In the genomic region with DNA sequence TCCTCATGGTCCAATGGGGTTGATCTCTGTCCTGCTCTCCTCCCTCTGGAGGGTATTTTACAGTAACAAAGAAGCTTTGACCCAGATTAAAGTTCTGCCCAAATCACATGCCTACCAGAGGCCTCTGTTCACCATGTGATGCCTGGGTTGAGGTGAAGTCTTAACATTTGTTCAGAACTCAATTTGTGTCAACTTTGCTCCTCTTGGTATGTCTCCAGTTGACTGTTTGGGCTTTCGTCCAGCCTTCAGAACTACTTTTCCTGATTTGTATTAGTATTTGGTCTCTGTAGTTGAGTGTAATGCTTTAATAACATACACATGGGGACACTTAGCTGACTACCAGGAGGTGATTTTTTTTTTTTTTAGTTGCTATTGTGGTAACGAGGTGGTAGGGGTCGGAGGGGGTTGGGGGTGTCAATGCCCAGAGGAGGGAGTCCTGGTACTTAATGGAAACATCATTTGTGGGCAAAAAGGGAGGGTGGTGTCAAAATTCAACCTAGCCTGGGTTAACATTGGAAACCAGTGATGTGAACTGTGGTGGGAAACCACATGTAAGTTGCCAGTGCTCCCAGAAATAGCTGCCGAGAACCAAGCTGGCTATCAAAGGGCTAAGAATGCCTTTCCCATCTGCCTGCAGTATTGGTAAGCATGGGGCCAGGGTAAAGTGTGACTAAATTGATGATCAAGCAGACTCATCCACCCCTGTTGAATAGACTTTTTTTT, we compare ENCODE assay signal across 23 mouse cellular contexts. TPM values are rescaled to one million over a fixed set of nuclear protein-coding genes. Genes with fewer than 3 reads are reported as not detected.
A peak's percentile ranks its signal among the peaks of the same experiment; 100 is the strongest.
DNase-seq lines count a peak whose midpoint lies in the region; ATAC-seq and TF ChIP-seq lines count a peak whose summit lies in the region.
"Had no signal": no experiment of that assay in that cellular context is flagged by ENCODE, and none has a peak within 500 bp of the region (broad histone marks: within the 10 kb centered on the region; RNA-seq: fewer than 3 reads in every experiment).

No protein-coding gene starts in this region.

- no peaks in the 10 kb centered on the region for H3K4me1 ChIP-seq in liver, postnatal 0 days (ENCODE audit: insufficient read depth)
- peaks cover under 1% of the 10 kb centered on the region; the same call in 1 of the 2 replicates for H3K4me1 ChIP-seq in liver, embryonic 12.5 days
- peaks cover 50% of the 10 kb centered on the region for H3K4me1 ChIP-seq in bone marrow macrophage, adult 2 months (ENCODE audit: control insufficient read depth, insufficient read depth, low read length)
- H3K4me1 ChIP-seq in forebrain, embryonic 10.5 days: peaks cover 4% of the 10 kb centered on the region
- H3K4me1 ChIP-seq: liver, embryonic 15.5 days; lung, embryonic 15.5 days; stomach, embryonic 15.5 days had no signal

- no peaks in the 10 kb centered on the region for H3K27me3 ChIP-seq in liver, postnatal 0 days (ENCODE audit: insufficient read depth, low read length)
- H3K27me3 ChIP-seq in liver, embryonic 12.5 days (replicated peaks): no peaks in the 10 kb centered on the region
- no peaks in the 10 kb centered on the region for H3K27me3 ChIP-seq in forebrain, embryonic 10.5 days (ENCODE audit: poor library complexity, severe bottlenecking)
- H3K27me3 ChIP-seq: forebrain, embryonic 15.5 days; hindbrain, embryonic 13.5 days; liver, embryonic 15.5 days; lung, embryonic 15.5 days; midbrain, embryonic 15.5 days; stomach, embryonic 15.5 days had no signal

- TF ChIP-seq EP300 in liver, postnatal 0 days (IDR thresholded peaks at IDR 0.05; ENCODE audit: low read depth): no peak

- no peak for DNase-seq in gastrocnemius, adult 2 months
- DNase-seq in gastrocnemius, postnatal 4 days (ENCODE audit: low spot score in 2 of 2): no peak
- no peak for DNase-seq in liver, postnatal 0 days
- DNase-seq in forebrain, embryonic 10.5 days (ENCODE audit: extremely low spot score, low spot score): no peak
- DNase-seq: cerebellum, adult 2 months; cerebellum, postnatal 36 days; gastrocnemius, postnatal 36 days; heart, postnatal 4 days; kidney, postnatal 25 days; left cerebral cortex, postnatal 4 days; right cerebral cortex, postnatal 25 days had no signal

- no peak overlapping the region for H3K4me3 ChIP-seq in gastrocnemius, adult 2 months
- H3K4me3 ChIP-seq in liver, postnatal 0 days (ENCODE audit: low read depth, low read length): no peak overlapping the region
- no peak overlapping the region for H3K4me3 ChIP-seq in liver, embryonic 12.5 days
- peak overlapping the region; percentile 31 for H3K4me3 ChIP-seq in bone marrow macrophage, adult 2 months (ENCODE audit: insufficient read depth, low read length)
- no peak overlapping the region for H3K4me3 ChIP-seq in forebrain, embryonic 10.5 days
- H3K4me3 ChIP-seq: forebrain, embryonic 15.5 days; hindbrain, embryonic 13.5 days; liver, embryonic 15.5 days; lung, embryonic 15.5 days; midbrain, embryonic 10.5 days; midbrain, embryonic 15.5 days; stomach, embryonic 15.5 days had no signal

- 64% methylated on average over 4 of the region's 4 CpGs for WGBS in liver, postnatal 0 days (ENCODE audit: insufficient replicate concordance)
- WGBS in liver, embryonic 12.5 days (ENCODE audit: insufficient replicate concordance): 75% methylated on average over 4 of the region's 4 CpGs
- WGBS in forebrain, embryonic 10.5 days: 75% methylated on average over 4 of the region's 4 CpGs

- intact Hi-C loops in gastrocnemius, adult 2 months (cut with DNase I): no loop called here

- H3K9ac ChIP-seq in liver, postnatal 0 days (replicated peaks): no peak overlapping the region
- no peak overlapping the region for H3K9ac ChIP-seq in liver, embryonic 12.5 days
- H3K9ac ChIP-seq: forebrain, embryonic 15.5 days; hindbrain, embryonic 13.5 days; liver, embryonic 15.5 days; lung, embryonic 15.5 days; midbrain, embryonic 15.5 days; stomach, embryonic 15.5 days had no signal

- H3K9me3 ChIP-seq in liver, postnatal 0 days (ENCODE audit: low read length): no peaks in the 10 kb centered on the region
- H3K9me3 ChIP-seq in liver, embryonic 12.5 days (replicated peaks): no peaks in the 10 kb centered on the region
- no peaks in the 10 kb centered on the region for H3K9me3 ChIP-seq in forebrain, embryonic 10.5 days
- H3K9me3 ChIP-seq: forebrain, embryonic 15.5 days; hindbrain, embryonic 13.5 days; liver, embryonic 15.5 days; lung, embryonic 15.5 days; midbrain, embryonic 10.5 days; midbrain, embryonic 15.5 days; stomach, embryonic 15.5 days had no signal

- ATAC-seq in liver, postnatal 0 days: peak; percentile 21; the same call in 1 of the 2 replicates
- no peak for ATAC-seq in liver, embryonic 12.5 days
- 0 out of 2 replicates have a peak, but pooled peaks have one; percentile 13 for ATAC-seq in monocyte, adult 5-6 weeks (replicated peaks; ENCODE audit: insufficient number of reproducible peaks, low FRiP score, low TSS enrichment, poor library complexity, severe bottlenecking)
- ATAC-seq: forebrain, embryonic 15.5 days; intestine, postnatal 0 days; midbrain, embryonic 15.5 days had no signal

- H3K4me2 ChIP-seq in liver, postnatal 0 days (ENCODE audit: low read depth, low read length): no peak overlapping the region
- H3K4me2 ChIP-seq in liver, embryonic 12.5 days: no peak overlapping the region
- H3K4me2 ChIP-seq: forebrain, embryonic 15.5 days; heart, embryonic 11.5 days; hindbrain, embryonic 13.5 days; liver, embryonic 15.5 days; lung, embryonic 15.5 days; midbrain, embryonic 15.5 days; stomach, embryonic 15.5 days had no signal

- no peak for TF ChIP-seq CTCF in gastrocnemius, adult 2 months (IDR thresholded peaks at IDR 0.05)
- no peak for TF ChIP-seq CTCF in liver, postnatal 0 days (IDR thresholded peaks at IDR 0.05; ENCODE audit: low read depth)
- TF ChIP-seq CTCF in bone marrow macrophage, adult 2 months (IDR thresholded peaks at IDR 0.05; ENCODE audit: low read depth, low read length): no peak

- no peaks in the 10 kb centered on the region for H3K36me3 ChIP-seq in liver, postnatal 0 days (replicated peaks; ENCODE audit: insufficient read depth, low read length)
- no peaks in the 10 kb centered on the region for H3K36me3 ChIP-seq in liver, embryonic 12.5 days
- H3K36me3 ChIP-seq in forebrain, embryonic 10.5 days (replicated peaks): no peaks in the 10 kb centered on the region
- H3K36me3 ChIP-seq: forebrain, embryonic 15.5 days; hindbrain, embryonic 13.5 days; liver, embryonic 15.5 days; lung, embryonic 15.5 days; midbrain, embryonic 10.5 days; midbrain, embryonic 15.5 days; stomach, embryonic 15.5 days had no signal

- no peak for TF ChIP-seq POLR2A in bone marrow macrophage, adult 2 months (IDR thresholded peaks at IDR 0.05; ENCODE audit: borderline replicate concordance, low read depth, low read length)

- H3K27ac ChIP-seq in gastrocnemius, adult 2 months: peak overlapping the region; percentile 38; the same call in 1 of the 2 replicates
- no peak overlapping the region for H3K27ac ChIP-seq in liver, postnatal 0 days (ENCODE audit: low read depth)
- H3K27ac ChIP-seq in liver, embryonic 12.5 days: no peak overlapping the region
- H3K27ac ChIP-seq in bone marrow macrophage, adult 2 months (ENCODE audit: insufficient read depth, low read depth, low read length): peak overlapping the region; percentile 55
- H3K27ac ChIP-seq in forebrain, embryonic 10.5 days: no peak overlapping the region
- H3K27ac ChIP-seq: forebrain, embryonic 15.5 days; hindbrain, embryonic 13.5 days; liver, embryonic 15.5 days; lung, embryonic 15.5 days; midbrain, embryonic 10.5 days; midbrain, embryonic 15.5 days; stomach, embryonic 15.5 days had no signal

RNA-seq across cellular contexts. Expression of a gene that starts 16.0 kb away (rescaled TPM):
- total RNA-seq in gastrocnemius, adult 2 months (2021): 1 to 10 TPM; 5.5 to 6.3 TPM
- total RNA-seq in gastrocnemius, postnatal 4 days (2021): 10 to 100 TPM; 12.8 to 15.9 TPM
- polyA plus RNA-seq in liver, postnatal 0 days (2015; fragmentation: Nextera tagmentation; extraction: Ambion mirVana): 2.7 and 3.2 TPM in 2 replicates
- 3.8 and 4.1 TPM in 2 replicates for polyA plus RNA-seq in liver, embryonic 12.5 days (2016; fragmentation: Nextera tagmentation; extraction: Ambion mirVana)
- 68.2 and 82.8 TPM in 2 replicates for polyA plus RNA-seq in bone marrow macrophage, adult 2 months (2012; ENCODE audit: insufficient read depth, insufficient read length, missing spikeins)
- 246 to 301 TPM (median 285 TPM) in 3 replicates for total RNA-seq in monocyte, adult 5-6 weeks (2017)
- 5.3 and 6.3 TPM in 2 replicates for polyA plus RNA-seq in forebrain, embryonic 10.5 days (2016; fragmentation: Nextera tagmentation; extraction: Ambion mirVana)

Comparison
In these comparisons a context has a peak if more than half of its experiments do, and no peak if none do; other contexts are left out.
1. H3K27ac ChIP-seq: peak in gastrocnemius, adult 2 months (single experiment) and bone marrow macrophage, adult 2 months (single experiment); none in liver, postnatal 0 days (single experiment), liver, embryonic 12.5 days (single experiment) and forebrain, embryonic 10.5 days (single experiment).